Mouse (Mus musculus): Measurements from ENCODE around the gene Krtap5-1. TPM values are rescaled to one million over a fixed set of nuclear protein-coding genes. Genes with fewer than 3 reads are reported as not detected.
A peak's percentile ranks its signal among the peaks of the same experiment; 100 is the strongest.
"Not testable (repeated sequence)": the region's sequence is repeated elsewhere in the genome, so short reads cannot be mapped to it uniquely, and the experiment has no call there.

The Krtap5-1 gene
- polyA plus RNA-seq, 1 experiment = not detected

DNA sequence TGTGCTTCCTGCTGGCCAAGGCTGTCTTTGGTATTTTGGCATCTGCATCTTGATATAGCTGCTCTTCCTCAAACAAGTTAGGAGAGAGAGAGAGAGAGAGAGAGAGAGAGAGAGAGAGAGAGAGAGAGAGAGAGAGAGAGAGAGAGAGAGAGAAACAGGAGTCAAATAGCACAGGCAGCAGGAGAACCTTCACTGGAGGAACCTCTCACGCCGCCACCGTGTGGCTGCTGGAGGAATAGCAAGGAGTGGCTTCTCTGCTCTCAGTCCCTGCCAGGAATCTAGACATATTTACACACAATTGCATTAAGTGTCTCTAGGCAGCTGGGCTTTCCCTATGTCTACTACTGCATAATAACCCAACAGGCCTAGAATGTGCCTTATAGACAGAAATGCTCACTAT is 18.7 kb downstream of the Krtap5-1 start:
- not testable (repeated sequence) for H3K27ac ChIP-seq (ENCODE audit: insufficient read depth, low read depth, low read length); H3K36me3 ChIP-seq (ENCODE audit: control insufficient read depth, insufficient read depth, low read length); H3K27me3 ChIP-seq (replicated peaks; ENCODE audit: control insufficient read depth, insufficient read depth, low read length); H3K4me3 ChIP-seq (ENCODE audit: insufficient read depth, low read depth, low read length); H3K4me1 ChIP-seq (ENCODE audit: control insufficient read depth, insufficient read depth, low read length)
- DNase-seq = peak; percentile 66
- 0% methylated on average over 3 of the region's 3 CpGs for WGBS
- peak; percentile 58 for TF ChIP-seq CTCF (conservative IDR thresholded peaks at IDR 0.05; ENCODE audit: insufficient read depth, insufficient read length, low read depth, low read length)

DNA sequence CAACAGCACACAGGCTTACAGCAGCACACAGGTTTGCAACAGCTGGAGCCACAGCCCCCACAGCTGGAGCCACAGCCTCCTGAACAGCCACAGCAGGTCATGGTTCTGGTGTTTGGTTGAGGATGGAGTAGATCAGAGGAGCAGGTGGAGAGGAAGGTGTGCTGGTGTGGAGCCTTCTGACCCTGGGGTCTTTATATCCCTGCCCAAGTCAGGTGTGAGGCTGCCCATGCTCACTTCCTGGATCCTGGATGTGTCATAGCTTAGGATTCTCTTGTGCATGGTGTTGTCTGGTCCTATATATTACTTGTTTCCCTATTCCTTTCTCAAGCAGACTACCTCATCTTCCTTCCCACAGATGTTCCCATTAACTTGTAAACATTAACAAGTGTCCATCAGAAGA is 22.7 kb downstream of the Krtap5-1 start, which contains the start of gene Gm4559:
Gene Gm4559, minus strand, starts transcription at position 101 of the 400 bp plus-strand sequence.
- H3K27ac ChIP-seq (ENCODE audit: insufficient read depth, low read depth, low read length); H3K27me3 ChIP-seq (replicated peaks; ENCODE audit: control insufficient read depth, insufficient read depth, low read length); H3K4me3 ChIP-seq (ENCODE audit: insufficient read depth, low read depth, low read length); DNase-seq; H3K4me1 ChIP-seq (ENCODE audit: control insufficient read depth, insufficient read depth, low read length); H3K36me3 ChIP-seq (ENCODE audit: control insufficient read depth, insufficient read depth, low read length): not testable (repeated sequence)

DNA sequence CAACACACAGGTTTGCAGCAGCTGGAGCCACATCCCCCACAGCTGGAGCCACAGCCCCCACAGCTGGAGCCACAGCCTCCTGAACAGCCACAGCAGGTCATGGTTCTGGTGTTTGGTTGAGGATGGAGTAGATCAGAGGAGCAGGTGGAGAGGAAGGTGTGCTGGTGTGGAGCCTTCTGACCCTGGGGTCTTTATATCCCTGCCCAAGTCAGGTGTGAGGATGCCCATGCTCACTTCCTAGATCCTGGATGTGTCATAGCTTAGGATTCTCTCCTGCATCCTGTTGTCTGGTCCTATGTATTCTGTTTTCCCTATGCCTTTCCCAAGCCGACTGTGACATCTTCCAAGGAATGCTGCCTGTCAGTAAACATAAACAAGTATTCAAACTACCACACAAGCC is 38.7 kb downstream of the Krtap5-1 start, which contains the start of gene Gm2431:
Gene Gm2431, minus strand, starts transcription at position 101 of the 400 bp plus-strand sequence.
- not testable (repeated sequence) for H3K27ac ChIP-seq (ENCODE audit: insufficient read depth, low read depth, low read length); H3K27me3 ChIP-seq (replicated peaks; ENCODE audit: control insufficient read depth, insufficient read depth, low read length); H3K36me3 ChIP-seq (ENCODE audit: control insufficient read depth, insufficient read depth, low read length); H3K4me3 ChIP-seq (ENCODE audit: insufficient read depth, low read depth, low read length); H3K4me1 ChIP-seq (ENCODE audit: control insufficient read depth, insufficient read depth, low read length); DNase-seq
- 58% methylated on average over 1 of the region's 1 CpGs for WGBS

- H3K36me3 ChIP-seq (ENCODE audit: control insufficient read depth, insufficient read depth, low read length) = no peaks in the 10 kb centered on the region
- TF ChIP-seq CTCF (conservative IDR thresholded peaks at IDR 0.05; ENCODE audit: insufficient read depth, insufficient read length, low read depth, low read length) = peak; percentile 72
- no peak for TF ChIP-seq POLR2A (IDR thresholded peaks at IDR 0.05; ENCODE audit: low read depth, low read length)
- H3K27me3 ChIP-seq (replicated peaks; ENCODE audit: control insufficient read depth, insufficient read depth, low read length) = no peaks in the 10 kb centered on the region
- DNase-seq = peak; percentile 19
- H3K27ac ChIP-seq (ENCODE audit: insufficient read depth, low read depth, low read length) = no peak overlapping the region
- H3K4me1 ChIP-seq (ENCODE audit: control insufficient read depth, insufficient read depth, low read length) = no peaks in the 10 kb centered on the region
- 1% methylated on average over 2 of the region's 2 CpGs for WGBS
- H3K4me3 ChIP-seq (ENCODE audit: insufficient read depth, low read depth, low read length) = no peak overlapping the region
Measured at GRCm38 (mm10) chr7:142255517-142255916, 41.4 kb downstream of the Krtap5-1 start.

DNA sequence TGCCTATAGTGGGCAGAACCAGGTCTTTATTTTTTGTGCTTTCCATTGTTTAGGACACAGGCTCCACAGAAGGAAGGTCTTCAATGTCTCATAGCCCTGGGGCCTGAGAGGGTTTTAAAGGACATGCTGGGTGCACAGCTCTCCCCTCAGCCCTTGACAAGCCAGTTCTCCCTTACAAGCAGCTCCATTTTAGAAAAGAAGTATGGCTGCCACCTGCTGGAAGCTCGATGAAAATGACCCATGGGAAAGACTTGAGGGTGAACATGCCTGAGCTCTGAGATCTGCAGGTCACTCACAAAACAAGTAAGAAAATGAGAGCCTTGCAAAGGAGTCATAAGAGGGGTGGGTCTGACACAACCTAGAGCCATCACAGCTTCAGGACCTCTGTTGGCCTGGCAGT is 47.1 kb downstream of the Krtap5-1 start:
- DNase-seq = peak; percentile 28
- Histone ChIP-seq H3K4me1 (ENCODE audit: control insufficient read depth, insufficient read depth, low read length) (no peaks in the 10 kb centered on the region), H3K27me3 (replicated peaks; ENCODE audit: control insufficient read depth, insufficient read depth, low read length) (no peaks in the 10 kb centered on the region), H3K4me3 (ENCODE audit: insufficient read depth, low read depth, low read length) (no peak overlapping the region), H3K27ac (ENCODE audit: insufficient read depth, low read depth, low read length) (no peak overlapping the region), H3K36me3 (ENCODE audit: control insufficient read depth, insufficient read depth, low read length) (no peaks in the 10 kb centered on the region)
- TF ChIP-seq POLR2A (IDR thresholded peaks at IDR 0.05; ENCODE audit: low read depth, low read length) (no peak), CTCF (conservative IDR thresholded peaks at IDR 0.05; ENCODE audit: insufficient read depth, insufficient read length, low read depth, low read length) (peak; percentile 50)
- 0% methylated on average over 1 of the region's 1 CpGs for WGBS

Other genes with a start within 250 kb of the Krtap5-1 start
- 44.0 and 45.3 TPM in 2 replicates for gene Mob2, start 236.1 kb downstream of the Krtap5-1 start, polyA plus RNA-seq (2012; rRNA removed)
- gene Dusp8, start 201.3 kb downstream of the Krtap5-1 start, polyA plus RNA-seq (2012; rRNA removed) = 3.6 and 3.7 TPM in 2 replicates
- not detected in 2 replicates for gene Gm45618, start 176.4 kb downstream of the Krtap5-1 start, polyA plus RNA-seq (2012; rRNA removed)
- gene Gm39115, start 161.1 kb downstream of the Krtap5-1 start, polyA plus RNA-seq (2012; rRNA removed) = not detected in 2 replicates
- not detected in 2 replicates for gene Gm45337, start 152.5 kb downstream of the Krtap5-1 start, polyA plus RNA-seq (2012; rRNA removed)
- not detected in 2 replicates for gene Gm29735, start 140.0 kb downstream of the Krtap5-1 start, polyA plus RNA-seq (2012; rRNA removed)
- gene Gm4553, start 131.4 kb downstream of the Krtap5-1 start, polyA plus RNA-seq (2012; rRNA removed) = not detected in 2 replicates
- not detected in 2 replicates for gene Krtap5-2, start 121.1 kb downstream of the Krtap5-1 start, polyA plus RNA-seq (2012; rRNA removed)
- gene Gm10153, start 106.7 kb downstream of the Krtap5-1 start, polyA plus RNA-seq (2012; rRNA removed) = not detected in 2 replicates
- gene Krtap5-3, start 95.8 kb downstream of the Krtap5-1 start, polyA plus RNA-seq (2012; rRNA removed) = not detected in 2 replicates
- not detected in 2 replicates for gene Gm7579, start 85.3 kb downstream of the Krtap5-1 start, polyA plus RNA-seq (2012; rRNA removed)
- gene Krtap5-5, start 67.1 kb downstream of the Krtap5-1 start, polyA plus RNA-seq (2012; rRNA removed) = not detected in 2 replicates
- not detected in 2 replicates for gene Gm40460, start 56.0 kb downstream of the Krtap5-1 start, polyA plus RNA-seq (2012; rRNA removed)
- gene Gm2431, start 38.8 kb downstream of the Krtap5-1 start, polyA plus RNA-seq (2012; rRNA removed) = not detected in 2 replicates
- not detected in 2 replicates for gene Gm4559, start 22.8 kb downstream of the Krtap5-1 start, polyA plus RNA-seq (2012; rRNA removed)
- not detected in 2 replicates for gene Krtap5-4, start 6.4 kb upstream of the Krtap5-1 start, polyA plus RNA-seq (2012; rRNA removed)
- 3.1 and 4.1 TPM in 2 replicates for gene Ifitm10, start 76.6 kb upstream of the Krtap5-1 start, polyA plus RNA-seq (2012; rRNA removed)
- 0.36 TPM in 1 of 2 replicates, not detected in the other for gene Gm49369, start 85.5 kb upstream of the Krtap5-1 start, polyA plus RNA-seq (2012; rRNA removed)
- 830 and 897 TPM in 2 replicates for gene Ctsd, start 90.9 kb upstream of the Krtap5-1 start, polyA plus RNA-seq (2012; rRNA removed)
- gene Syt8, start 137.7 kb upstream of the Krtap5-1 start, polyA plus RNA-seq (2012; rRNA removed) = 1.8 and 3.3 TPM in 2 replicates
- gene Tnni2, start 144.7 kb upstream of the Krtap5-1 start, polyA plus RNA-seq (2012; rRNA removed) = 0.54 and 103 TPM in 2 replicates
- 22.2 and 39.8 TPM in 2 replicates for gene Lsp1, start 163.7 kb upstream of the Krtap5-1 start, polyA plus RNA-seq (2012; rRNA removed)
- gene Tnnt3, start 201.7 kb upstream of the Krtap5-1 start, polyA plus RNA-seq (2012; rRNA removed) = 48.3 TPM in 1 of 2 replicates, not detected in the other
- gene Mrpl23, start 235.6 kb upstream of the Krtap5-1 start, polyA plus RNA-seq (2012; rRNA removed) = 10.3 and 11.0 TPM in 2 replicates